Mouse (Mus musculus): ENCODE measurements around the gene Nelfb.

- TF ChIP-seq GATA1 (IDR thresholded peaks at IDR 0.05; ENCODE audit: borderline replicate concordance, low read length) (no peak), FLI1 (IDR thresholded peaks at IDR 0.05; ENCODE audit: low read length) (0 out of 2 replicates have a peak, but pooled peaks have one; percentile 15)
Measured at GRCm38 (mm10) chr2:25194486-25195171, 16.7 kb downstream of the Nelfb start.
